Mouse (Mus musculus) gastrocnemius, postnatal 25 days (tissue): Measurements from ENCODE around the gene Arl4c. TPM values are rescaled to one million over a fixed set of nuclear protein-coding genes. Genes with fewer than 3 reads are reported as not detected.

Experiments
- DNase-seq: peaks from one replicate; pipeline ENCODE4 v3.0.0; 2022
- long read RNA-seq, 2 experiments: library from polyadenylated mRNA; stranded (forward); transcript quantifications; one replicate each; pipeline ENCODE4 v2.0.0; 2021
- total RNA-seq, 2 experiments: library from RNA; stranded (reverse); gene quantifications; 1 replicate in 1 of 2; 2 replicates in 1 of 2; pipeline ENCODE4 v1.2.3; 2021

The Arl4c gene
- total RNA-seq = under 1 TPM; 0.72 to 0.97 TPM
- long read RNA-seq, experiment 1 = 0 reads
- long read RNA-seq, experiment 2 = 0 reads

- DNase-seq = peak; percentile 89
Observed at GRCm38 (mm10) chr1:88701870-88702661, at the start of gene Arl4c. Gene Arl4c (minus strand): TSS chr1:88702221.

GRCm38 (mm10) chr1:88751332-88751731 lies 49.3 kb upstream of the Arl4c start:
- DNase-seq = no peak

GRCm38 (mm10) chr1:88750576-88750975 lies 48.6 kb upstream of the Arl4c start:
- no peak for DNase-seq

GRCm38 (mm10) chr1:88750126-88750525 lies 48.1 kb upstream of the Arl4c start:
- no peak for DNase-seq

GRCm38 (mm10) chr1:88749106-88749505 lies 47.1 kb upstream of the Arl4c start:
- DNase-seq = no peak

GRCm38 (mm10) chr1:88745256-88745655 lies 43.2 kb upstream of the Arl4c start:
- peak; percentile 51 for DNase-seq

- DNase-seq = no peak
Observed at GRCm38 (mm10) chr1:88744261-88744660, 42.2 kb upstream of the Arl4c start.

- no peak for DNase-seq
Observed at GRCm38 (mm10) chr1:88742372-88742771, 40.4 kb upstream of the Arl4c start.

GRCm38 (mm10) chr1:88739546-88739945 lies 37.5 kb upstream of the Arl4c start:
- no peak for DNase-seq

GRCm38 (mm10) chr1:88738931-88739330 lies 36.9 kb upstream of the Arl4c start:
- no peak for DNase-seq

GRCm38 (mm10) chr1:88729496-88729895 lies 27.5 kb upstream of the Arl4c start:
- DNase-seq = no peak

GRCm38 (mm10) chr1:88727369-88727768 lies 25.3 kb upstream of the Arl4c start:
- DNase-seq = no peak

GRCm38 (mm10) chr1:88725716-88726115 lies 23.7 kb upstream of the Arl4c start:
- DNase-seq = no peak

GRCm38 (mm10) chr1:88720626-88721229 lies 18.7 kb upstream of the Arl4c start:
- DNase-seq = no peak

GRCm38 (mm10) chr1:88718563-88718962 lies 16.5 kb upstream of the Arl4c start:
- DNase-seq = no peak

- no peak for DNase-seq
Observed at GRCm38 (mm10) chr1:88717736-88718135, 15.7 kb upstream of the Arl4c start.

GRCm38 (mm10) chr1:88712011-88712410 lies 10.0 kb upstream of the Arl4c start:
- DNase-seq = no peak

GRCm38 (mm10) chr1:88708646-88709305 lies 6.8 kb upstream of the Arl4c start:
- no peak for DNase-seq

GRCm38 (mm10) chr1:88708191-88708590 lies 6.2 kb upstream of the Arl4c start:
- no peak for DNase-seq

GRCm38 (mm10) chr1:88707536-88707935 lies 5.5 kb upstream of the Arl4c start:
- no peak for DNase-seq

- peak; percentile 83 for DNase-seq
Observed at GRCm38 (mm10) chr1:88705799-88706198, 3.8 kb upstream of the Arl4c start.

GRCm38 (mm10) chr1:88705050-88705449 lies 3.0 kb upstream of the Arl4c start:
- no peak for DNase-seq
